Mouse (Mus musculus): ENCODE measurements around the gene Pxdn. TPM values are rescaled to one million over a fixed set of nuclear protein-coding genes. Genes with fewer than 3 reads are reported as not detected.
A peak's percentile ranks its signal among the peaks of the same experiment; 100 is the strongest.

The Pxdn gene
- 50.1 and 50.2 TPM in 2 replicates for polyA plus RNA-seq (2015; fragmentation: Nextera tagmentation; extraction: Ambion mirVana)

DNA sequence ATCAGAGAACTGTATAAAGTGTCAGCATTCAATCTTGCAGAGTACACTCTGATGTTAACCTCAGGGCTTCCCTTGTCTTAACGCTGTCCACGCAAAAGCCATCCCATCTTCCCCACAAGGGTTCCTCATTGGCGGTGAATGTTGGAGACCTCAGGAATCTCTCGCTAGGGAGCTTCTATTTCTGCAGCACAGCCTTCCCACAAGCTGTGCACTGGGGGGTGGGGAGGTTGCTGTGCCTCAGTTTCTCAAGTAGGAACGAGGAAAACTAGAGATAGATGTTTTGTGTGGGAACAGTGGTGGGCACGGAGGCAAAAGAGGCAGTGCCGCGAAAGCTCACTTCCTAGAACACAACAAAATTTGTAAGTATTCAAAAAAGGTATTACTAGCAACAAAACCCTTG, at the start of gene Pxdn:
Gene Pxdn, plus strand, starts transcription at position 301 of the 400 bp plus-strand sequence.
- H3K4me2 ChIP-seq, result peak within 1 kb of the TSS; percentile 84
- H3K27me3 ChIP-seq (replicated peaks), result no peaks in the 10 kb centered on the region
- H3K36me3 ChIP-seq, result no peaks in the 10 kb centered on the region
- H3K9me3 ChIP-seq (replicated peaks), result no peaks in the 10 kb centered on the region
- peak within 1 kb of the TSS; percentile 89 for H3K27ac ChIP-seq (replicated peaks)
- H3K4me1 ChIP-seq, result peaks cover 46% of the 10 kb centered on the region
- no peak for ATAC-seq (ENCODE audit: low FRiP score)
- H3K4me3 ChIP-seq (replicated peaks), result peak within 1 kb of the TSS; percentile 85
- WGBS, result 28% methylated on average over 8 of the region's 8 CpGs
- H3K9ac ChIP-seq (replicated peaks), result peak within 1 kb of the TSS; percentile 89

- peaks cover 47% of the 10 kb centered on the region for H3K36me3 ChIP-seq
- no peaks in the 10 kb centered on the region for H3K9me3 ChIP-seq (replicated peaks)
- no peak overlapping the region for H3K27ac ChIP-seq (replicated peaks)
- no peak overlapping the region for H3K4me3 ChIP-seq (replicated peaks)
- no peaks in the 10 kb centered on the region for H3K27me3 ChIP-seq (replicated peaks)
- H3K4me1 ChIP-seq, result no peaks in the 10 kb centered on the region
- H3K9ac ChIP-seq (replicated peaks), result no peak overlapping the region
- 26% methylated on average over 3 of the region's 3 CpGs for WGBS
- H3K4me2 ChIP-seq, result no peak overlapping the region
- no peak for ATAC-seq (ENCODE audit: low FRiP score)
These were observed 42.7 kb upstream of the Pxdn start for GRCm38 (mm10) chr12:29894669-29895068.

DNA sequence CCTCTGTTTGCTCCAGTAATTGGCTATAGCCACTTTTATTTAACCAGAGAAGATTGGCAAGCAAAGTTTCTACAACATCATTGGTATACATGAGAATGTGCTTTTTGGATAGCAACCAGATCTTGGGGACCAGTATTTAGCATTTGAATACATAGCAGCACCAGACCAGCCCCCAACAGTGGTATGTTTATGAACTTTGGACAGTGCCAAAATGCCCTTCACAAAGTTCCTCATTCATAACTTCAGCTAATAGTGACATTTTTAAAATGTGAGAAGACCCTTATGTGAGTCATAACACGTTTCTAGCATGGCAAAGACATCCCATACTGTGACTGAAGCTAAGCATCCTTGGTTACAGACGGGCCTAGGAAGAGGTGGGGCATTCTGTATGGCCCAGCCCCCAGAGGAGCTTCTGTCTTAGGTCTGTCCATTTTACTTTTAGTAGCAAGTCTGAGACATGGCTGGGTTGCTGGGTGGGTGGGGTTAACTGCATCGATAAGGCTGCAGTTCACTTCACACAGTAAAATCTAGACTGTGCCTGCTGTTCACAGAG, 39.8 kb upstream of the Pxdn start:
- ATAC-seq (ENCODE audit: low FRiP score), result no peak
- WGBS, result 85% methylated on average over 3 of the region's 3 CpGs
- Histone ChIP-seq H3K4me1 (no peaks in the 10 kb centered on the region), H3K4me3 (replicated peaks) (no peak overlapping the region), H3K9ac (replicated peaks) (no peak overlapping the region), H3K9me3 (replicated peaks) (no peaks in the 10 kb centered on the region), H3K27me3 (replicated peaks) (no peaks in the 10 kb centered on the region), H3K4me2 (no peak overlapping the region), H3K36me3 (peaks cover 50% of the 10 kb centered on the region), H3K27ac (replicated peaks) (no peak overlapping the region)

DNA sequence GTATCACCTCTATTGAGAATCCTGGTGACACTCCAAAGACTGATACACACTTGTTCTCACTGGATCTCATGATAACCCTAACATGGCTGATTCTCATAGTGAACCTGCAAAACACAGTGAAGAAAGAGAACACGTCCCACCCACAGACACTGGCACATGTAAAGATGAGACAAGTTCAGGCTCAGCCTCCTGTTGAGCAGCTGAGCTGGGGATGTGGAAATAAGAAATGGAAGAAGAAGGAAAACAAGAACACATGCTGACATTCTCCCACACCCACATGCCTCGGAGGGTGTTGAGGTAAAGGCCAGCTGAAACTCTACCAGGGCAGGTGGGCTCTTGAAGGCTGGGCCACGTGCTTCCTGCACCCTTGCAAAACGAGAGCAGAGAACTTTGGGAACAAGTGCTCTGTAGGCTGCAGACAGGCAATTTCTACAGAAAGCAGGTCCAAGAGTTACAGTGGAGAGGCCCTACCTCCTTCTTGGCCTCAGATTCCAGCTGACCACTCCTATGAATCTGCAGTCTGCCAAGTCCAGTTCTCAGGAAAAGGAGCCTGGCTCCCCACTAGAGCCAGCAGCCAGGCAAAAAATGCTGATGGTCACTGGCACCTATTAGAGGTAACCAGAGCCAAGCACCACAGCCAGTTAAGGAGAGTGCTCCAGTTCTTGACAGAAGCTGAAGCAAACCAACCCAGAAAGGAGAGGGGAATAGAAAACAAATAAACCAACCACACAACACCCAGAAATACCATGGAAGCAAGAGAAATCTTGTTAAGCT, 33.1 kb upstream of the Pxdn start:
- H3K27me3 ChIP-seq (replicated peaks), result no peaks in the 10 kb centered on the region
- H3K9ac ChIP-seq (replicated peaks), result no peak overlapping the region
- H3K4me3 ChIP-seq (replicated peaks), result no peak overlapping the region
- no peak for ATAC-seq (ENCODE audit: low FRiP score)
- H3K27ac ChIP-seq (replicated peaks), result no peak overlapping the region
- no peaks in the 10 kb centered on the region for H3K4me1 ChIP-seq
- WGBS, result 88% methylated on average over 4 of the region's 4 CpGs
- H3K36me3 ChIP-seq, result peaks cover 17% of the 10 kb centered on the region
- H3K4me2 ChIP-seq, result no peak overlapping the region
- H3K9me3 ChIP-seq (replicated peaks), result no peaks in the 10 kb centered on the region

DNA sequence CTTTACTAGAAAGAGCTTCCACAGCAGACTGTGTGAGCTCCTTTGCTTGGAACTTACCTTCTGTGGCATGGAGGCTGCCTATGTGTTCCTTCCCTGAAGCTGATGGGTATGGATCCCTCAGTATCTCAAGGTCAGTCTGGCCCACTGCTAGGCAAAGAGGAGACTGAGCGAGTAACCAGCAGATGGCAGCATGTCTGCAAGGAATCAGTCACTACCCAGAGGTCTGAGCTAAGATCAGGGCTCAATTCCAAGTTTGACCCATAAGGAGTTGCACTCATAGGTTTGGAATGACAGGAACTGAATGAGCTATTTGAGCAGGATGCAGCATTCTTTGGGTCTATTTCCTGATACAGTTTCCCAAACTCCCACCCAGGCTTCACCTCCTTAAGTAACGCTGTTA, 30.4 kb upstream of the Pxdn start:
- H3K4me3 ChIP-seq (replicated peaks), result no peak overlapping the region
- H3K36me3 ChIP-seq, result peaks cover 25% of the 10 kb centered on the region
- H3K9ac ChIP-seq (replicated peaks), result no peak overlapping the region
- H3K9me3 ChIP-seq (replicated peaks), result no peaks in the 10 kb centered on the region
- H3K27me3 ChIP-seq (replicated peaks), result no peaks in the 10 kb centered on the region
- H3K4me2 ChIP-seq, result no peak overlapping the region
- H3K4me1 ChIP-seq, result no peaks in the 10 kb centered on the region
- no peak overlapping the region for H3K27ac ChIP-seq (replicated peaks)
- 0 out of 2 replicates have a peak, but pooled peaks have one; percentile 40 for ATAC-seq (ENCODE audit: low FRiP score)
- WGBS, result 54% methylated on average over 2 of the region's 2 CpGs

DNA sequence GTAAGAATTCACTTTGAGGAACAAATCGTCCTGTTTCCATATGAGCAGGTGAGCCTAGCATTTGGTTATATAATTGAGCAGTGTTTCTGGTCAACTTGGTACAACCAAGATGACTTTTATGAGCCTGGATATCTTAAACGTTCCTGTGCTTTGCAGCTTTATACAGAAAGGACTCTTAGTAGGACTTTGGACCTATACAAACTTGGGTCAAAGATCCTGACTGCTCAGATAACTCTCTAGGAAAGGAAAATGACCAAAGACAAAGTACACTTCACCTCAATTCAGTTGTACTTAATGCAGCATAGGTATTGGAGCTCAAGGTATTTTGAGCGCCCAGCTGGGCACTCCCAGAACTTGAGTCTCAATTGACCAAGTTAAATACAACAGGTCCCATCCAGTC, 21.3 kb upstream of the Pxdn start:
- H3K4me3 ChIP-seq (replicated peaks), result no peak overlapping the region
- H3K36me3 ChIP-seq, result peaks cover 85% of the 10 kb centered on the region
- no peaks in the 10 kb centered on the region for H3K27me3 ChIP-seq (replicated peaks)
- H3K27ac ChIP-seq (replicated peaks), result no peak overlapping the region
- no peak for ATAC-seq (ENCODE audit: low FRiP score)
- no peak overlapping the region for H3K4me2 ChIP-seq
- no peaks in the 10 kb centered on the region for H3K4me1 ChIP-seq
- no peaks in the 10 kb centered on the region for H3K9me3 ChIP-seq (replicated peaks)
- WGBS, result 86% methylated on average over 3 of the region's 3 CpGs
- H3K9ac ChIP-seq (replicated peaks), result no peak overlapping the region

- no peak for ATAC-seq (ENCODE audit: low FRiP score)
- H3K36me3 ChIP-seq, result peaks cover 83% of the 10 kb centered on the region
These were observed 20.6 kb upstream of the Pxdn start for GRCm38 (mm10) chr12:29916807-29917206.

GRCm38 (mm10) chr12:29920298-29920697, 17.1 kb upstream of the Pxdn start:
- Histone ChIP-seq H3K4me3 (replicated peaks) (no peak overlapping the region), H3K9me3 (replicated peaks) (no peaks in the 10 kb centered on the region), H3K4me2 (no peak overlapping the region), H3K27ac (replicated peaks) (no peak overlapping the region), H3K27me3 (replicated peaks) (no peaks in the 10 kb centered on the region), H3K4me1 (no peaks in the 10 kb centered on the region), H3K9ac (replicated peaks) (no peak overlapping the region), H3K36me3 (peaks cover 60% of the 10 kb centered on the region)
- ATAC-seq (ENCODE audit: low FRiP score), result no peak
- 79% methylated on average over 7 of the region's 7 CpGs for WGBS

More at GRCm38 (mm10) chr12:29916807-29917206, 20.6 kb upstream of the Pxdn start:
- Histone ChIP-seq H3K9me3 (replicated peaks) (no peaks in the 10 kb centered on the region), H3K4me2 (no peak overlapping the region), H3K4me1 (no peaks in the 10 kb centered on the region), H3K9ac (replicated peaks) (no peak overlapping the region), H3K4me3 (replicated peaks) (no peak overlapping the region), H3K27me3 (replicated peaks) (no peaks in the 10 kb centered on the region), H3K27ac (replicated peaks) (no peak overlapping the region)
- 77% methylated on average over 6 of the region's 6 CpGs for WGBS

DNA sequence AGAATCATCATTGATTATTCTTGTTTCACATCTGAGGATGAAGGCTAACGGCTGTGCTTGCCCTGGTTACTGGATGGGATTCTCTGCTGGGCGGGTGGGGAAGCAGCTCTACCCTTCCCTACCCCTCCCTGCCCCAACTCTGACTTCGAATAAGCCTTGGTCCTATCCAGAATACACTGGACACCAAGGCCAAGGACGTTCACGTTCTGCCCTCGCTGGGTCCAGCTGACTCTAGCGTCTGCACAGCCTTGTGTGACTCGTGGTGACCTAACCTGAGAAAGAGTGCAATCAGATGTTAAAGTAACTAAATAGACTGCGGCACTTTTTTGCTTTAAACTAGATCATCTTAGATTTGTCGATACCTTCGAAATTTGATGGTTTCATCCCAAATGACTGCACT, 15.9 kb upstream of the Pxdn start:
- Histone ChIP-seq H3K4me2 (no peak overlapping the region), H3K27ac (replicated peaks) (no peak overlapping the region), H3K9ac (replicated peaks) (no peak overlapping the region), H3K27me3 (replicated peaks) (no peaks in the 10 kb centered on the region), H3K4me1 (no peaks in the 10 kb centered on the region), H3K4me3 (replicated peaks) (no peak overlapping the region), H3K9me3 (replicated peaks) (no peaks in the 10 kb centered on the region), H3K36me3 (peaks cover 48% of the 10 kb centered on the region)
- WGBS, result 88% methylated on average over 11 of the region's 11 CpGs
- no peak for ATAC-seq (ENCODE audit: low FRiP score)

DNA sequence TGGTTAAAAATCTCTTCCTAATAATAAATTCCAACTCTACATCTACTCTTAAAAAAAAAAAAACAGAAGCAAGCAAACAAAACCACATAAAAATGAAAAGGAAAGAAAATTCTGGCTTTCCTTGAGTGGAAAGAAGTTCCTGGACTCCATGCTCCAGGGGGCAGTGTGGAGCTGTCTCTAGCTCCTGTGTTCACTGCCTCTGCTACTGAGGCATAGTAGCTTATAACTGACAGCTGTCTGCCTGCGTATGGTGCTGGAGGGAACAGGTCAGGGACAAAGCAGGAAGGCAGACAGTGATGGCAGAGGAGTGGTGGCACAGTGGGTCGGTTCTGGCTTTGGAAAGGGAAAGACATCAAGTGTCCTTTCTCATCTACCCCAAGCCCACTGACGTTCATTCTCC, 10.5 kb upstream of the Pxdn start:
- H3K4me1 ChIP-seq, result no peaks in the 10 kb centered on the region
- H3K36me3 ChIP-seq, result peaks cover 8% of the 10 kb centered on the region
- no peaks in the 10 kb centered on the region for H3K27me3 ChIP-seq (replicated peaks)
- H3K27ac ChIP-seq (replicated peaks), result 0 out of 2 replicates have a peak overlapping the region, but pooled peaks have one; percentile 3
- ATAC-seq (ENCODE audit: low FRiP score), result no peak
- WGBS, result 38% methylated on average over 3 of the region's 3 CpGs
- H3K9me3 ChIP-seq (replicated peaks), result no peaks in the 10 kb centered on the region
- H3K9ac ChIP-seq (replicated peaks), result no peak overlapping the region
- H3K4me3 ChIP-seq (replicated peaks), result no peak overlapping the region
- H3K4me2 ChIP-seq, result no peak overlapping the region

DNA sequence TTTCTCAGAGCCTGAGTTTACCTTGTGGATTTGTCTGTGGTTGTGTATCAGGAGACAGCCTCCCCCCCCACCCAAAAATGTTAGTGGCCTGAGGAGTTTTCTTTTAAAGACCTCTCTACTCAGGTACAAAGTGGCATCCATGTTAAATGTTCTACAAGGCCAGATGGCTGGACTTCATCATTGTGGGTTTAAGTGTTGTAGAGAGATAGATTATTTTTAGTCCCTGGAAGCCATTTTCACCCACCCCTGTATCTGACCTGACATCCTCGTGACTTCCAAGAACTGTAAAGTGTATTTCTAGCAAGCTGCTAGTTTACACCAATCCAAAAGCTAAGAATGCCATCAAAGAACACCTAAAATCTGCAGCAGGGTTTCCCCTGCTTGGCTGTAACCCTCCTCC, 6.8 kb upstream of the Pxdn start:
- Histone ChIP-seq H3K9me3 (replicated peaks) (no peaks in the 10 kb centered on the region), H3K27me3 (replicated peaks) (no peaks in the 10 kb centered on the region), H3K4me1 (no peaks in the 10 kb centered on the region), H3K36me3 (no peaks in the 10 kb centered on the region), H3K4me2 (no peak overlapping the region), H3K9ac (replicated peaks) (no peak overlapping the region), H3K27ac (replicated peaks) (no peak overlapping the region), H3K4me3 (replicated peaks) (no peak overlapping the region)
- 73% methylated on average over 1 of the region's 1 CpGs for WGBS
- no peak for ATAC-seq (ENCODE audit: low FRiP score)

DNA sequence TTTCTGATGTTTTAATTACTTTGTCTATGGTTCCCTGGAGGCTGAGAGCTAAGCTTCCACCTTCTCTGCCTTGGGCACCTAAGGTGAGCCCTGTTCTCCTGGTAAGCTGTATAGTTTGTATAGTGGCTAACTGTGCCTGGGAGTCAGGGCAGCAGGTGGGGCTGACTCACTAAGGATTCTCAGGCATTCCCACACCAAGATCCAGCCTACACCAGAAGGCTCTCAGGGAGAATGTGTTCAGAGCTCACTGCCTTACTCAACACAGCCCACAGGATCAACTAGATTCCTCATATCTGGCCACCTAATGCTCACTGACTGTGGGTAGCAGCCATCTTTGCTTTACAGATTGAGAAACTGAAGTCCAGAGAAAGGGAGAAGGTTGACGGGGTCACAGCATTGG, 4.5 kb upstream of the Pxdn start:
- Histone ChIP-seq H3K4me2 (no peak overlapping the region), H3K27me3 (replicated peaks) (no peaks in the 10 kb centered on the region), H3K27ac (replicated peaks) (no peak overlapping the region), H3K36me3 (no peaks in the 10 kb centered on the region), H3K4me1 (peaks cover 9% of the 10 kb centered on the region), H3K4me3 (replicated peaks) (no peak overlapping the region), H3K9me3 (replicated peaks) (no peaks in the 10 kb centered on the region), H3K9ac (replicated peaks) (no peak overlapping the region)
- WGBS, result 100% methylated on average over 1 of the region's 1 CpGs
- no peak for ATAC-seq (ENCODE audit: low FRiP score)

All from neural tube, embryonic 15.5 days (tissue).